In genomic region chr9:42799242-42799641, GRCm38 (mm10) we compare ENCODE assay signal across 11 mouse cellular contexts.
DNase-seq lines count a peak whose midpoint lies in the region; ATAC-seq lines count a peak whose summit lies in the region.
"Had no signal": no experiment of that assay in that cellular context is flagged by ENCODE, and none has a peak within 500 bp of the region (broad histone marks: within the 10 kb centered on the region; RNA-seq: fewer than 3 reads in every experiment).

No protein-coding gene starts in this region.

- DNase-seq in cerebellum, postnatal 25 days = peak; percentile 16 to 39
- no peak for DNase-seq in cerebellum, adult 11-12 months
- DNase-seq in kidney, adult 18-20 months = peak; percentile 34
- DNase-seq in Muller cell, postnatal 12 days (ENCODE audit: inconsistent ontology term) = peak; percentile 61
- DNase-seq in heart, postnatal 36 days = peak; percentile 24 to 41
- no peak for DNase-seq in thymus, postnatal 14 days
- DNase-seq: thymus, adult 18-20 months had no signal

- H3K36me3 ChIP-seq in kidney, embryonic 15.5 days = no peaks in the 10 kb centered on the region

- H3K9ac ChIP-seq in kidney, embryonic 15.5 days = no peak overlapping the region

- 55% methylated on average over 5 of the region's 5 CpGs for WGBS in kidney, embryonic 15.5 days

- no peaks in the 10 kb centered on the region for H3K27me3 ChIP-seq in kidney, embryonic 15.5 days

- H3K4me2 ChIP-seq in kidney, embryonic 15.5 days = no peak overlapping the region

- no peak for ATAC-seq in kidney, embryonic 15.5 days (replicated peaks; ENCODE audit: low FRiP score)
- ATAC-seq in activated CD4-positive, CD25-positive, alpha-beta regulatory T cell, adult 4 months = no peak

- no peak overlapping the region for H3K4me3 ChIP-seq in kidney, embryonic 15.5 days (replicated peaks)
- H3K4me3 ChIP-seq: layer of hippocampus, adult 2 months; megakaryocyte, embryonic 14.5 days had no signal

- H3K9me3 ChIP-seq in kidney, embryonic 15.5 days (replicated peaks) = no peaks in the 10 kb centered on the region
- H3K9me3 ChIP-seq: megakaryocyte, embryonic 14.5 days had no signal

- H3K4me1 ChIP-seq in kidney, embryonic 15.5 days = peaks cover 21% of the 10 kb centered on the region
- H3K4me1 ChIP-seq: megakaryocyte, embryonic 14.5 days had no signal

- H3K27ac ChIP-seq in kidney, embryonic 15.5 days = no peak overlapping the region
- H3K27ac ChIP-seq: layer of hippocampus, adult 2 months had no signal

- intact Hi-C loops in heart, postnatal 36 days (cut with DNase I) = no loop called here

Comparison
In these comparisons a context has a peak if more than half of its experiments do, and no peak if none do; other contexts are left out.
1. DNase-seq: peak in cerebellum, postnatal 25 days (2 of 2), kidney, adult 18-20 months (single experiment), Muller cell, postnatal 12 days (single experiment) and heart, postnatal 36 days (2 of 2); none in cerebellum, adult 11-12 months (single experiment) and thymus, postnatal 14 days (single experiment).